Mouse (Mus musculus) adrenal gland, adult 18-20 months (tissue): Measurements from ENCODE around the gene Arnt. TPM values are rescaled to one million over a fixed set of nuclear protein-coding genes. Genes with fewer than 3 reads are reported as not detected.
A peak's percentile ranks its signal among the peaks of the same experiment; 100 is the strongest.
"Not testable (repeated sequence)": the region's sequence is repeated elsewhere in the genome, so short reads cannot be mapped to it uniquely, and the experiment has no call there.

Experiments
- DNase-seq, 2 experiments: peaks; one replicate each; pipeline ENCODE4 v3.0.0; 2021 to 2022; ENCODE audit warnings: low spot score in 2 of 2
- long read RNA-seq, 2 experiments: library from polyadenylated mRNA; stranded (forward); transcript quantifications; one replicate each; pipeline ENCODE4 v2.0.0; 2021
- total RNA-seq, 2 experiments: library from RNA; stranded (reverse); gene quantifications; 1 replicate in 1 of 2; 2 replicates in 1 of 2; pipeline ENCODE4 v1.2.3; 2021

Arnt gene
- 10 to 100 TPM; 50.1 to 60.5 TPM for total RNA-seq
- long read RNA-seq, experiment 1, full-length matches to known transcripts: 14 of 28 reads
- long read RNA-seq, experiment 1, partial matches to known transcripts: 2 of 28 reads
- long read RNA-seq, experiment 1, other reads (novel, unspliced or antisense): 12 of 28 reads
- long read RNA-seq, experiment 2, full-length matches to known transcripts: 9 of 33 reads
- long read RNA-seq, experiment 2, partial matches to known transcripts: 21 of 33 reads
- long read RNA-seq, experiment 2, other reads (novel, unspliced or antisense): 3 of 33 reads

GRCm38 (mm10) chr3:95434136-95434982 is at the start of gene Arnt:
Gene Arnt (plus strand): TSS chr3:95434388.
- DNase-seq: peak; percentile 80 to 84

- no peak for DNase-seq
Observed at GRCm38 (mm10) chr3:95385401-95386075, 48.6 kb upstream of the Arnt start.

- DNase-seq: no peak
Observed at GRCm38 (mm10) chr3:95394385-95394784, 39.8 kb upstream of the Arnt start.

DNA sequence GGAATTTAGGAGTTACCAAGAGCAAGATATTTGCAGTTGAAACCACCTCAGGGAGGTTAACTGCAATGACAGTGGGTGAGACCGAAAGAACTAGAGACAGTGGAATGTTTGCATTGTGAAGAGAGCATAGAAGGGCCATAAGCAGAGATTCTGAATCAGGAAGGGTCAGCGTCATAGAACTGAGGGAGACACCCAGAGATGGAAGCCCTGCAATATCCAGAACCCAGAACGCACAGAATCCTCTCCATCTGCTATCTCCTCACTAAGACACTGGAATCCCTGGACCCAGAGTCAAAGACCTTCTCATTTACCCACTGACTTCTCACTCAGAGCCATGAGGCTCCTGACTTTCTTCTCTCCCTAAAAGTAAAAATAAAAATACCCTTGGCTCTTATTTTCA is 31.4 kb upstream of the Arnt start, which contains the start of gene 4930558C23Rik:
TSS of gene 4930558C23Rik (minus strand) at position 101 of the 400 bp plus-strand sequence.
- no peak for DNase-seq

GRCm38 (mm10) chr3:95407728-95408127 is 26.5 kb upstream of the Arnt start:
- no peak for DNase-seq

GRCm38 (mm10) chr3:95408852-95409251 is 25.3 kb upstream of the Arnt start:
- DNase-seq: no peak

- no peak for DNase-seq
Observed at GRCm38 (mm10) chr3:95412268-95412667, 21.9 kb upstream of the Arnt start.

- DNase-seq: no peak
Observed at GRCm38 (mm10) chr3:95417866-95418265, 16.3 kb upstream of the Arnt start.

DNA sequence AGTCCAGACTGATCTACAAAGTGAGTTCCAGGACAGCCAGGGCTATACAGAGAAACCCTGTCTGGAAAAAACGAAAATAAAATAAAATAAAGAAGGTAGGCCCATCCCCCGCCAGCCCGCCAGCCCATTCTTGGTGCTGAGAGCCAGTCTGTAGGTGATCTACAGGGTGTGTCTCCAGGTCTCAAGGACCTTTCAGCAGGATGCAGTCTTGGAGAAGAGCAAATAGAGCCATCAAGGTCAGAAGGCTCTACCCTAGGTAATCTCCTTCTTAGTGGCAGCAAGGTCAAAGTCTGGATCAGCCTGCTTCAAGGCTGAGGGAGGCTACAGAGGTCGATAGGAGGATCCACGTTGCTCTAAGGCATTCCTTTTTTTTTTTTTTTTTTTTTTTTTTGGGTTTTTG is 7.7 kb upstream of the Arnt start:
- not testable (repeated sequence) for DNase-seq

- DNase-seq: not testable (repeated sequence)
Observed at GRCm38 (mm10) chr3:95427117-95427890, 6.9 kb upstream of the Arnt start.

- DNase-seq: peak in 1 of 2 experiments; percentile 30
Observed at GRCm38 (mm10) chr3:95427891-95428238, 6.3 kb upstream of the Arnt start.

GRCm38 (mm10) chr3:95428423-95428822 is 5.8 kb upstream of the Arnt start:
- DNase-seq: not testable (repeated sequence)

DNA sequence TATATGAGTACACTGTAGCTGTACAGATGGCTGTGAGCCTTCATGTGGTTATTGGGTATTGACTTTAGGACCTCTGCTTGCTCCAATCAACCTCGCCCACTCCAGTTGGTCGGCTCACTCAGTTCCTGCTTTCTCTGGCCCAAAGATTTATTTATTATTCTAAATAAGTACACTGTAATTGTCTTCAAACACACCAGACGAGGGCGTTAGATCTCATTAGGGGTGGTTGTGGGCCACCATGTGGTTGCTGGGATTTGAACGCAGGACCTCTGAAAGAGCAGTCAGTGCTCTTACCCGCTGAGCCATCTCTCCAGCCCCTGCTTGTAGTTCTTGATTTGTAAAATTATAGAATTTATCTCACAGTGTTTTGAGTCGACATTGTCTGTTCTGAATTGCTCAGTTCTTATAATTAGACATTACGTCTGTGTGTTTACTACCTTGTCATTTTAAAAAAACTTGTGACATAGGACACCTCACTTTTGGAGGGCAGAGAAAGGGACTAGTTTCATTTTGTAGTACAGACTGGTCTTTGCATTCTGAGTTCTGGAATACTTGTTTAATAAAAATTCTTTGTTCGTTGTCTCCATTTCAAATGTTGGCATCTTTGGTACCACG is 780 bp upstream of the Arnt start:
- DNase-seq: no peak

GRCm38 (mm10) chr3:95434983-95435370 is 789 bp downstream of the Arnt start:
- peak in 1 of 2 experiments; percentile 29 for DNase-seq

DNA sequence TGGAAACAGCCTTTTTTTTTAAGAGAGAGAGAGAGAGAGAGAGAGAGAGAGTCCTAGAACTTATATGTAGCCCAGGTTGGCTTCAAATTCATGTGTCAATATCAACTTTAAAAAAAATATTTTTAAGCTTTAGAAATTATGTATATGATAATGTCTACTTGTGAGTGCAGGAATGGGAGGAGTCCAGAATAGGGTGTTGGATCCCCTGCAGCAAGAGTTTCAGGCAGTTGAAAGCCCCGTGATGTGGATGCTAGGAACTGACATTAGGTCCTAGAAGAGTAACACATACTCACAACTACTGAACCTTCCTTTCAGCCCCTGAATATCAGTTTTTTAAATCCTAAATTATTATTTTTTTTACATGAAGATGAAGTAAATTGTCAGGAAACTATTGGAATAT is 1.4 kb downstream of the Arnt start:
- no peak for DNase-seq

DNA sequence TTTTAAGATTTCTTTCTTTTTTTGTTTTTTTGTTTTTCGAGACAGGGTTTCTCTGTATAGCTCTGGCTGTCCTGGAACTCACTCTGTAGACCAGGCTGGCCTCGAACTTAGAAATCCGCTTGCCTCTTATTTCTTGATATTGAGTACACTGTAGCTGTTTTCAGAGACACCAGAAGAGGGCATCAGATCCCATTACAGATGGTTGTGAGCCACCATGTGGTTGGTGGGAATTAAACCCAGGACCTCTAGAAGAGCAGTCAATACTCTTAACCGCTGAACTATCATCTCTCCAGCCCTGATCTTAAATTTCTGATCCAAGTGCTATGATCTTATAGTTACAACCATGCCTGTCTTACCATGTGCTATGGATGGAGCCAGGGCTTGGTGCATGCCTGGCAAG is 4.4 kb downstream of the Arnt start:
- not testable (repeated sequence) for DNase-seq

DNA sequence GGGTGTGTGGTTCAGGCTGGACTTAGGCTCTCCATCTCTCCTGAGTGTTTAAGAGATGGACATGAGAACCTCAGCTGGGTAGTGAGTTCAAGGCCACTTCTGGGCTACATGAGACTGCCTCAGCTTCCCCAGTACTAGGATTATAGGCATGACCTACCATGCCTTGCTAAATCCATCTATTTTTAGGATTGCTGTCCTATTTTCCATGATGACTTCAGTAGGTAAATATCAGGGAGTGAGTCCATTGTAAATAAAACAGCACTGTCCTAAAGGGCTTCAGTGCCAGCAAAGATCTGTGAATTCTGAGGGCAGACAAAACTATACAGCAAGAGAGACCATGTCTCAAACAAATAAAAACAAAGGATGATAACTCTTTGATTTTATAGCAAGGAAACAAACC is 5.5 kb downstream of the Arnt start:
- no peak for DNase-seq

GRCm38 (mm10) chr3:95442406-95443117 is 8.4 kb downstream of the Arnt start:
- no peak for DNase-seq

DNA sequence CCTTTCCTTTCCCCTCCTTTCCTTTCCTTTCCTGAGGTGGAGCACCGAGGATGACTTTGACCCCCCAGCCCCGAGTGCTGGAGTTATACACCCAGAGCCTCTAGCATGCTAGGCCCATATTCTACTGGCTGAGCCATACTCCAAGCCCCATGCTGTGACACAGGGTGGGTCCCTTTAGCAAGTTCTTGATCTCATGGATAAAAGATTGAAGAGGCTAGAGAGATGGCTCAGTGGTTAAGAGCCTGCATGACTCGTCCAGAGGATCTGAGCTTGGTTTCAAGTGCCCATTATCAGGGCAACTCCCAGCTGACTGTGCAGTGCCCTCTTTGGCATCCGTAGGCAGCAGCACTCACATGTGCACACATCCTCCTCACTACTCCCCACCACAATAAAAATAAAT is 11.1 kb downstream of the Arnt start:
- DNase-seq: no peak

DNA sequence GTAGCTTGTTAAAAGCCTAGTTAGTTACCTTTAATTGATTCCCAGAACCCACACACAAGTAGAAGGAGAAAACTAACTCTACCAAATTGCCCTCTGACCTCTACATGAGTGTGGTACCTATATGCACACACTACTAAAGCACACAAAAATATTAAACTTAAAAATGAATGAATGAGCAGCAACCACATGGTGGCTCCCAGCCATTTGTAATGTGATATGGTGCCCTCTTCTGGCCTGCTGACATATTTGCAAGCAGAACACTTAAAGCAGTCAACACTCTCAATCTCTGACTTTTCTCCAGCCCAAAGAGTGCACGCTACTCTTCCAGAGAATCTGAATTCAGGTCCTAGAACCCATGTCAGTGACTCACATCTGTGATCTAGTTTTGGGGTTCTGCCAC is 16.2 kb downstream of the Arnt start:
- no peak for DNase-seq
